Mouse (Mus musculus) forelimb bud, embryonic 11.5 days (tissue): Measurements from ENCODE around the gene Brms1.
"Not testable (repeated sequence)": the region's sequence is repeated elsewhere in the genome, so short reads cannot be mapped to it uniquely, and the experiment has no call there.

Experiments used
- DNase-seq: peaks from one replicate; pipeline ENCODE4 v3.0.0-alpha.2; 2012; ENCODE audit warnings: low read depth, low spot score

Brms1 gene

DNA sequence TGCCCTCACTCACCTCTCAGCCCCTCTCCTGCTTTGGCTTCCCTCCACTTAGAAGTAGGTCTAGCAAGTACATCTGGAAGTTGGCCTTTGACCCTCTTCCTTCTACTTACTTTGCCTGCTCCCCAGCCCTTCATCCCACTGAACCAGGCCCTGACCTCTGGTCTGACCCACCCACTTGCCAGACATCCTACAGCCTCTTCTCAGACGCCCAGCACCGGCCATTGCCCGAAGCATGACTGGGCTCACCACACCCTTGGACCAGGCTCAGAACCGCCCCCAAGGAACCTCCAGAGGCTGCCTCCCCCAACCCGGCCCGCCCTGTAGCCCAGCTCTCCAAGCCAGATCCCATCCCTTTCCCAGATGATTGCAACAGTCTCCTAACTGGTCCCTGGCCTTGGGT, 21.3 kb downstream of the Brms1 start:
- DNase-seq, result no peak

DNA sequence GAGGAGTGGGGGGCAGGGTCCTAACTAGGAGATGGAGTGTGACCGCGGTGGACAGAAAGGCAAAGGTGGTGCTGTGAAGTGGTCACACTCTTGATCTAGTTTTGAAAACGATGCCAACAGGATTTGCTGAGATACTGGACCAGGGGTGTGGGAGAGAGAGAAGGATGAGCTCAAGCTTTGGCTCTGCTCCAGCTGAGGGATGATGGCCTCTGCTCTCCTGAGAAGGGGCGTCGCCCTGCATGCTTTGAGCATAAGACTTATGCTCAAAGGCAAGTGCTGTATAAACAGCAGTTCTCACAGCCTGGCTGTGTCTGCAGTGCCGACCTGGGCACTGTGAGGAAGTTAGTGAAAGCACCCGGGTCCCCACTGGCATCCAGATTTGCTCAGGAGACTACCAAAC, 23.9 kb downstream of the Brms1 start:
- no peak for DNase-seq

DNA sequence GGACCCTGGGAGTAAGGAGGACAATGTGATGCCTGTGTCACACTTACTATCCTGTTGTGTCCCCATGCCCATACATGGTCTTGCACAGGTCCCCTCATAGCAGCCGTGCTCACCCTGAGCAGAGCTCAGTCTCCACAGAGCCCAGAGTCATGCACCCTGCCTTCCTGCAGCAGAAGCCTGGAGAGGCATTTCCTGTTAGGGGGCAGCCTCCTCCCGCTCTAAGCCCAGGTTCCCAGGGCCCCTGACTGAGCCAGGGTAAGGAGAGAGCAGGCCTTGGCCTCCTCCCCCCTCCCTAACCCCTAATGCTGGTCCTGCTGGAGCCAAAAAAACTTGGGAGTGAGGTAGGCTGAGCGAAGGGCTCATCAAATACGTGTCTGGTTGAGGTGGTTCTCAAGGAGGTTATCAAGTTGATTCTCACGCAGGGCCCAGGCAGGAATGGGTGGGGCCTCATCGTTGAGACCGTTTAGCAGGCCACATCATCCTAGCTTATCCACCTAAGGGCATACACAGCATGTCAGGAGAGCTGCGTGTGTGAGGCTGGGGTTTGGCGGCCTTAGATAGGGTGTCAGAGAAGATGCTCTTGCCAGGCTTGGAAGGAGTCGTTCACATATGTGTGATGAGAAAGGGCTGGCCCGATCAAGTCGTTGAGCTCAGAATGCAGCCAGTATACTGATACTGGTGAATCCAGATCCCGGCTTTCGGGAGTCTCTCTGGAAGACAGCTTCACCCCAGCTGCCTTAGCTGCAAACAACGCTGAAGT, 26.1 kb downstream of the Brms1 start:
- no peak for DNase-seq

DNA sequence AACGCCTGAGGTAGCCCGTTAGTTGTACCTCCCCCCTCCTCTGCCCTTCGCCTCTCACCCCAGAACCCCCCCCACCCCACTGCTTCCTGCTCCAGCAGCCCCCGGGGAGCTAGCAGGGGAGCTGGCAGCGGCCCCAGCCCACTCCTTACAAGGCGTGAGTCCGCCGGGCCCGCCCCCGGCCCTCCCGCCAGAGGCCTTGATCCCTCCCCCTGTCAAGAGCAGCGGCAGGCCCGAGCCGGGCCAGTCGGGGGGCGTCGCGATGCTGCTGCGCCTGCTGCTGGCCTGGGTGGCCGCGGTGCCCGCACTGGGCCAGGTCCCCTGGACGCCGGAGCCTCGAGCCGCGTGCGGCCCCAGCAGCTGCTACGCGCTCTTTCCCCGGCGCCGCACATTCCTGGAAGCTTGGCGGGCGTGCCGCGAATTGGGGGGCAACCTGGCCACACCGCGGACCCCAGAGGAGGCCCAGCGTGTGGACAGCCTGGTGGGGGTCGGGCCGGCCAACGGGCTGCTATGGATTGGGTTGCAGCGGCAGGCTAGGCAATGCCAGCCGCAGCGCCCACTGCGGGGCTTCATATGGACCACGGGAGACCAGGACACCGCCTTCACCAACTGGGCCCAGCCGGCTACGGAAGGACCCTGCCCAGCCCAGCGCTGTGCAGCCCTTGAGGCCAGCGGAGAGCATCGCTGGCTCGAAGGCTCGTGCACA, 26.9 kb downstream of the Brms1 start, which contains the start of gene Cd248:
Cd248 (plus strand) TSS at position 212 of the 703 bp plus-strand sequence.
- peak; percentile 54 for DNase-seq

DNA sequence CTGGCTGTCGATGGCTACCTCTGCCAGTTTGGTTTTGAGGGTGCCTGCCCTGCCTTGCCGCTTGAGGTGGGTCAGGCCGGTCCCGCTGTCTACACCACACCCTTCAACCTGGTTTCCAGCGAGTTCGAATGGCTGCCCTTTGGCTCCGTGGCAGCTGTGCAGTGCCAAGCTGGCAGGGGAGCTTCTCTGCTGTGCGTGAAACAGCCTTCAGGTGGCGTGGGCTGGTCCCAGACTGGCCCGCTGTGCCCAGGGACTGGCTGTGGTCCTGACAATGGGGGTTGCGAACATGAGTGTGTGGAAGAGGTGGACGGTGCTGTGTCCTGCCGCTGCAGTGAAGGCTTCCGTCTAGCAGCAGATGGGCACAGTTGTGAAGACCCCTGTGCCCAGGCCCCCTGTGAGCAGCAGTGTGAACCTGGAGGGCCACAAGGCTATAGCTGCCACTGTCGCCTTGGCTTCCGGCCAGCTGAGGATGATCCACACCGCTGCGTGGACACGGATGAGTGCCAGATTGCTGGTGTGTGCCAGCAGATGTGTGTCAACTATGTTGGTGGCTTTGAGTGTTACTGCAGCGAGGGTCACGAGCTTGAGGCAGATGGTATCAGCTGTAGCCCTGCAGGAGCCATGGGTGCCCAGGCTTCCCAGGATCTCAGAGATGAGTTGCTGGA, 27.5 kb downstream of the Brms1 start:
- no peak for DNase-seq

DNA sequence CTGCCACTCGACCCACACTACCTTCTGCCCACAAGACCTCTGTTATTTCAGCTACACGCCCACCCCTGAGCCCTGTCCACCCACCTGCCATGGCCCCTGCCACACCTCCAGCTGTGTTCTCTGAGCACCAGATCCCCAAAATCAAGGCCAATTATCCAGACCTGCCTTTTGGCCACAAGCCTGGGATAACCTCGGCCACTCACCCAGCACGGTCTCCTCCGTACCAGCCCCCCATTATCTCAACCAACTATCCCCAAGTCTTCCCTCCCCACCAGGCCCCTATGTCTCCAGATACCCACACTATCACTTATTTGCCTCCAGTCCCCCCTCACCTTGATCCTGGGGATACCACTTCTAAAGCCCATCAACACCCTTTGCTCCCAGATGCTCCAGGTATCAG, 28.3 kb downstream of the Brms1 start:
- no peak for DNase-seq

DNA sequence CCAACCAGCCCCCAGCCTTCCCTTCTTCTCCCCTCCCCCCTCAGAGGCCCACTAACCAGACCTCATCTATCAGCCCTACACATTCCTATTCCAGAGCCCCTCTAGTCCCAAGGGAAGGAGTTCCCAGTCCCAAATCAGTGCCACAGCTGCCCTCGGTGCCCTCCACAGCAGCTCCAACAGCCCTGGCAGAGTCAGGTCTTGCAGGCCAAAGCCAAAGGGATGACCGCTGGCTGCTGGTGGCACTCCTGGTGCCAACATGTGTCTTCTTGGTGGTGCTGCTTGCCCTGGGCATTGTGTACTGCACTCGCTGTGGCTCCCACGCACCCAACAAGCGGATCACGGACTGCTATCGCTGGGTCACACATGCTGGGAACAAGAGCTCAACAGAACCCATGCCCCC, 28.8 kb downstream of the Brms1 start:
- DNase-seq, result no peak

DNA sequence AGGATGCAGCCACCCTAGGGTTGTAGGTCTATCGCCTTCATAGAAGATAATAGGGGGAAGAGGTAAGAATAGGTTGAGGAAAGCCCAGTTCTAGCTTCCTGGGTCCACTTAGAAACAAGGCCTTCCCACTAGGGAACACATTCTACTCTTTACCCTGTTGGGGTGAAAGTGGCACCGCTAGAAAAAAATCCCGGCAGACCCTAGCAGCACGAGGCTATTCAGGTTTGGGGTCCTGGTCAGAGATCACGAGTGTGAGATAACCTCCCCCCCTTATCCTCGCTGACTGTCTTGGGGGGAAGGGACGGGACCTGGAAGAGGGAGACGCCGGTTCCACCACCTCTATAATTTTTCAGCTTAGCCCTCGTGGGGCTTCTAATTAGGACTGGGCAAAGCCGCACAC, 29.9 kb downstream of the Brms1 start:
- no peak for DNase-seq

DNA sequence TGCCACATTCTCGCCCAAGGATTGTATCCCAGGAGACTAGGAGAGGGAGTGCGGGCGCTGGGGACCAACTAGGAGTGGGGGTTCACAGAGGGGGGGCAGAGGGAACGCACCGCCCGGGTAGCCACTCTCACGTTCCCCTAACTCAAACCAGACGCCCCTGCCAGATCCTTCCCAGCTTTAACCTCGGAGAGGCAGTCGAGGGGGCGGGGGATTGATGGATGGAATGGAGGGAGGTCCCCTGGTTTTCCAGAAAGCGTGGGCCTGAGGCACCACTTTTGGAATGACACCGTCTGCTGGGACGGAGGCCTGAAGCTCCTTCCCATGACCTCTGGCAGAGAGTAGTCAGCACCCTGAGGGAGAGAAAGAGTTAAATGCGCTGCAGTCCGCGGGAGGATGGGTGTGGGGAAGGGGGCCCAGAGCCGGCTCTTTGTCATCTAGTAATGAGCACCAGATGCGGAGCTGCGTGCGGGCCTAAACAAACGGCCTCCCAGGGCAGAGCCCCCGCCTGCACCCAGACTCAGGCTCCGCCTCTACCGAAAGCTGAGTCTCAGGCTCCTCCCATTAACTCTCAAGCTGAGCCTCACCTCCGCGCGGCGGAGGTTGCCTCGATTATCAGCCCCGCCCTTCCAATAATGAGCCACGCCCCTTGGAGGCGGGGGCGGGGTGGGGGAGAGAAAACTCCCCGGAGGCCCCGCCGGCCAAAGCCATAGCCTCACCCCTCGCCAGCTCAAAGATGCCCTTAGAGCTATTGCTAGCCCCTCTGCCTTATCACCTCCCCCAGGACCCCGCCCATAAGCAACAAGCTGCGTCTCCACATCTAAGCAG, 30.6 kb downstream of the Brms1 start:
- DNase-seq, result peak; percentile 98

DNA sequence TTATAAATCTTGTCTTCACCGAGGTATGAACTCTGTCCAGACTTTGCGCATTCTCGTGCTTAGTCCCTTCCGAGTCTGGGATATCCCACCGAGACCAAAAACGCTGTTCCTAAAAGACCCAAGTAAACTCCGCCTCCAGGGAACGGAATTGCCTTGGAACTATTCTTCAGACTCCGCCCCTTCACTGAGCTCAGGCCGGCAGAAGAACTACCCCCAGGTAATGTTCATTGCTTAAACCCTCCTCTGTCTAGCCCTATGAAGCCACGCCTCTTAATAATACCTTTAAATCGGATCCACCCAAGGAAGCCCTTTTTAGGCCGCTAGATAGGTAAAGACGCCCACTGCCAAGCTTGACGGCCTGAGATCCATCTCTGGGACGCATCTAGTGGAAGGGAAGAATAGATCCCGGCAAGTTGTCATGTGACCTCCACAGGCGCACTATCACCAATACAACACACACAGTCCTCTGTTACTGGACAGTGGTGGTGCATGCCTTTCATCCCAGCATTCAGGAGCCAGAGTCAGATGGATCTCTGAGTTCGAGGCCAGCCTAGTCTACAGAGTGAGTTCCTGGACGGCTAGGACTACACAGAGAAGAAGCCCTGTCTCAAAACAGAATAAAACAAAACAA, 31.4 kb downstream of the Brms1 start:
- DNase-seq, result peak; percentile 77

DNA sequence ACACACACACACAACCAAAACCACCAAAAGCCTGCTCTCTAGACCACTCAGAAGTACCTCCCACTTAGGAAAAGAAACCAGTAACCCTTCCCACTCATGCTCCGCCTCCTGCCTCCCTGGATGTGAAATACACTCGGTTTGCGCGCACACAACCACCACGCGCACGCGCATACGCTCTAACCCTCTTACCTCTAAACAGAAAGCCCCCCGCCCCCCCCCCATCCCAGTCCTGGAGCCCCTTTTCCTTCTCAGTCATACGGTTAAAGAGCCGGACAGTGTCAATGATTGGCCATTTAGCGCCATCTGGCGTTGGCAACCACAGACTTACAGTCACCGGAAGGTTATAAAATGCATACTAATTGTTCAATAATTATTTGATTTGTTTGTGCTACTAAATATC, 31.9 kb downstream of the Brms1 start:
- peak; percentile 89 for DNase-seq

DNA sequence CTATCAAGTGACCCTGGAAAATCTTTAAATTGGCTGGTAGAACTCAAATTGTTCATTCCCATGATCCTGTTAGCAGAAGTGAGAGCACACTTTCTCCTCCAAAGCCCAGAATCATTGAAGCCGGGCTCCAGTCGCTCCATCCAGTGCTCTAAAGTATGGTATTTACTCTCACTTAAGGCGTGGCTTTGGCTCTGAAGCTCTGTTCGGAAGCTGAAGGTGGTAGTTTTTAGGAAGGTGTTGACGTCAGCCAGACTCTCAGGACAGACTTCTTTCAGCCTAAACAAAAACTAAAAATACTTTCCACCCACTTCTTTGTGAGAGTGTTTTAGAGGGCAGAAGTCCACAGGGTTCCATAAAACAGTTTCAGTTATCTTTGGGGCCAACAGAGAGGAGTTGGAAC, 32.4 kb downstream of the Brms1 start:
- no peak for DNase-seq

DNA sequence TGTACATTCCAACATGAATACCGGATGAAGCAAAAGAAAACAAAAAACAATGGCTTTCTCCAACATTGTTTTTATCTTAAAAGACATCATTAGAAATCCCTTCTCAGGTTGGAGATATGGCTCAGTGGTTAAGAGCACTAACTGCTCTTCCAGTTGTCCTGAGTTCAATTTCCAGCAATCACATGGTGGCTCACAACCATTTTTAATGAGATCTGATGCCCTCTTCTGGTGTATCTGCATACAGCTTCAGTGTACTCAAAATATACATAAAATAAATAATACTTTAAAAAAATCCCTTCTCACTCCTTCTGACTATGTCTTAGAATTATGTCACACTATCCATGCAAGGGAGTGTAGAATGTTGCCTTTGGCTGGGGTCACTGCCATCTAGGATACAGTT, 38.1 kb downstream of the Brms1 start:
- DNase-seq, result no peak

DNA sequence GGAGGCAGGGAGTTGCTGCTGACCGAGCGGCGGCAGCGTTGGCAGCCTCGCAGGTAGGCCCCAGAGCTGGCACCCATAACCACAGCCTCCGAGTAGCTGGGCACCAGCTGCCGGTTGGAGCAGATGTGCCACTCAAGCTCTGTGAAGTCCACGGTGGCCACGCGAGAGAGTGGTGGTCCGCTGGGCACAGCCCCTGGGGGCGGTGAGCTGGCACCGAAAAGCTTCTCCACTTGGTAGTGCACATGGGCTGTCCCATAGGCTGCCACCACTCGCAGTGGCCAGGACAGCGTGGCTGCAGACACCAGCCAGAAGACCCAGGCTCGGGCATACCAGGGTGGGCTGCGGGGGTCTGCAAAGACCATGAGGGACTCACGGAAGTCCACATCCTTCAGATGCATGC, 40.9 kb downstream of the Brms1 start:
- DNase-seq, result no peak

DNA sequence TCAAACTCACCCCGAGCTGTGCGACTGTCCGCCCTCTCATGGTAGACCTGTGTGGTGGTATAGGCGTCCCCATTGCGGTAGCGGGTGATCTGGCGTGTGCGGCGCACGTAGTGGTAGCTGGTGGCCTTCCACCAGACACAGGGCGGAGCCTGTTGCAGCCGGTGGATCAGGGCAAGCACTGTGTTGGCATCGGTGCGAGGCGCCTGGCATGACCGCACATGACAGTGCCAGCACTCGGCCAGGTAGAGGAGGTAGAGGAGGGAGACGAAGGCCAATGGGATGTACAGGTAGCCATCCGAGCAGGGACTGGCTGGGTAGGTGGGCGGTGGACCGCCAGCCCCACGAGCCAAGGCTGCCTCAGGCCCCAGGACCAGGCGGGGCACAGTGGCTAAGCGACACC, 41.4 kb downstream of the Brms1 start:
- DNase-seq, result no peak

DNA sequence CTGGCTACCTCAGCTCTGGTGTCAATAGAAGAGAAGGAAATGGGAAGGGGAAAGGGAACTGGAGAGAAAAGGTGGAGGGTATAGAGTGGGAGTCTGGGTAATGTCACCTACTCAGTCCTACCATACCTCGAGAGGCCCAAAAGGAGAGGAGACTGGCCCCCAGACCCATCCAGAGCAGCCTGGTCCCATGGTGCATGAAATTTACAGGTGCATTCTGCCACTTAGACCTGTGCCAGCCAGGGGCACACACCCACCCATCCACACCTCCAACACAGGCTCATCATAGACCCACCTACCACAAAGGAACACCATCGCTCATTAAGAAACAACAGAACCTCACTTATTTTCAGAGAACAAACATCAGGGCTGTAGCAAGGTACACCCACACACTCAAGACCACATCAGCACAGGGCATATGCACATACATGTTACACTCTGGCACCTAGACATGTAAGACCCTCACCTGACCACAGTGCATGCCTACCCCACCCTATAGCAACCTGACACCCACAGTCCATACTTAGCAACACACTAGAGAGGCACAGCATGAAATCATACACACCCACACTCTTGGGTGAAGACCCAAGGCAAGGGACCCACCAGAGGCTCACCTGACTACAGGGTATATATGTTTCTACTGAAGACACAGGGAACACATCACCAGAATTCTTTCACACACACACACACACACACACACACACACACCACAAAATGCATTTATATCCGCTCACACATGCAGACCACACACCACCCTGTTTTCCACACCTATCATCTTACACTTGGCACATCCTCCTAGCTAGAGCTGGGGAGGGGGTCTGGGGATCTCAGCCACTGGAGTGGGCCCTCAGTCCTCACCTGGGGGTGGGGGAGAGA, 43.0 kb downstream of the Brms1 start:
- DNase-seq, result no peak

DNA sequence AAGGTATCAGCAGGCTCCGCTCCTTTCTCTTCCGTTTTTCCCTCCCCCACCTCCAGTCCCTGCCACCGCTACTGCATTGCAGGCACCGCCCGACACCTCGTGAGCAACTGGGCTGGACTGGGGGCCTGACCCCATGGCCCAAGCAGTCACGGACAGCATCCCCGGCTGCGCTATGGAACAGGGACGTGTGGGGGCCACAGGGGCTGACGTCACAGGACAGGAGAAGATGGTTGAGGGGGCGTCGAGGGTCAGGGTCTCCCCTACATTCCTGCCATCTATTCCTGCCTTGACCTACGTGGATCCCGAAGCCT, 43.6 kb downstream of the Brms1 start:
- DNase-seq, result no peak

DNA sequence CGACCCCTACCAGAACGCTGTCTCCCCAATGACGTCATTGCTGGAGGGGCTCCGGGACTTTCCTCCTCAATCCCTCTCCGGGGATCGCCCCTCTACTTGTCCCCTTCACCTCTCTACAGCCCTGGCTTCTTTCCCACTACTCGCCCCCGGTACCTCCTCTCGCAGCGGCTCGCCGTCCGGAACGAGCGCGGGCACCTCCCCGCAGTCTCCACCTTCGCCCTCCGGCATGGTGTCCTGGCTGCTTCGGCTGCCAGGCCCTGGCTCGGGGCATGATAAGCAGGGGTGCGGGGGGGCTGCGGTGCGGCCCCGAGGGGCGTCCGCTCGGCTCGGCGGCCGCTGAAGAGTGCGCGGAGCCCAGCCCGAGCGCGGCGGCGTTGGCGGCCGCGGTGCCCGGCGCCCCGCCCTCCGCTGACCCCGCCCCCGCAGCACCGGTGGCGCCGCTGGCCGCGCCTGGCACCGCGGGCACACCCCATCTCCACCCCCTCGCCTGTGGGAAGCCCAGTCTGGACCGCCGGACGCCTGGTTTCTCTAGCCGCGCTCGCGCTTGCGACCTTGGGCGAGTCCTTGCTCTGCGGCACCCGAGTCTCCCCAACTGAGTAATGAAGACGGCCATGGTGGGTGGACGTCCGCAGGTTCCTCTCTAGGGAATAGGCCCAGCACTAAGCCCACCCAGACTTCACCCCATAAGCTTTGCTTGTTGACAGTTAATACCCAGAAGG, 44.1 kb downstream of the Brms1 start, which contains the start of gene Tmem151a:
Tmem151a (minus strand) TSS at position 387 of the 719 bp plus-strand sequence.
- no peak for DNase-seq

DNA sequence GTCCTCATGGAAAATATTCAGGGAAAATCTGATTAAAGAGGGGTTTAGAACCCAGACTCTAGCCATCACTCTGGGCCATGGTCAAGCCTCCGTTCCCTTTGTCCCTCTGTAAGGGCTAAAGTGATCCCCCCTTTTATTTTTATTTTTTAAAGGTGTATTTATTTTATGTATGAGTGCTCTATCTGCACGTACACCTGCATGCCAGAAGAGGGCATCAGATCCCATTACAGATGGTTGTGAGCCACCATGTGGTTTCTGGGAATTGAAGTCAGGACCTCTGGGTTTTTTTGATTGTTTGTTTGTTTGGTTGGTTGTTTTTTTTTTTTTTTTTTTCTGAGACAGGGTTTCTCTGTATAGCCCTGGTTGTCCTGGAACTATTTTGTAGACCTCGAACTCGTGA, 45.4 kb downstream of the Brms1 start:
- not testable (repeated sequence) for DNase-seq
